Mouse (Mus musculus): ENCODE measurements around the gene Pars2. TPM values are rescaled to one million over a fixed set of nuclear protein-coding genes. Genes with fewer than 3 reads are reported as not detected.
A peak's percentile ranks its signal among the peaks of the same experiment; 100 is the strongest.

Gene Pars2
- polyA plus RNA-seq, 1 experiment from 2014 or later: 13.0 TPM

GRCm38 (mm10) chr4:106634086-106634479 lies 16.8 kb upstream of the Pars2 start:
- Histone ChIP-seq H3K4me3 (no peak overlapping the region), H3K36me3 (no peaks in the 10 kb centered on the region), H3K4me2 (0 out of 2 replicates have a peak overlapping the region, but pooled peaks have one; percentile 4), H3K9me3 (no peaks in the 10 kb centered on the region), H3K9ac (no peak overlapping the region), H3K27me3 (replicated peaks) (peaks cover 66% of the 10 kb centered on the region), H3K4me1 (peaks cover 10% of the 10 kb centered on the region), H3K27ac (replicated peaks) (peak overlapping the region; percentile 74)
- 38% methylated on average over 9 of the region's 9 CpGs for WGBS
- ATAC-seq (ENCODE audit: extremely low read depth, insufficient number of reproducible peaks, low FRiP score, low TSS enrichment): no peak

GRCm38 (mm10) chr4:106643483-106644217 lies 7.2 kb upstream of the Pars2 start:
- H3K4me1 ChIP-seq: peaks cover 11% of the 10 kb centered on the region
- no peaks in the 10 kb centered on the region for H3K36me3 ChIP-seq
- 11% methylated on average over 8 of the region's 8 CpGs for WGBS
- H3K4me2 ChIP-seq: 0 out of 2 replicates have a peak overlapping the region, but pooled peaks have one; percentile 5
- ATAC-seq (ENCODE audit: extremely low read depth, insufficient number of reproducible peaks, low FRiP score, low TSS enrichment): no peak
- peaks cover 29% of the 10 kb centered on the region for H3K27me3 ChIP-seq (replicated peaks)
- no peak overlapping the region for H3K4me3 ChIP-seq
- no peaks in the 10 kb centered on the region for H3K9me3 ChIP-seq
- H3K9ac ChIP-seq: 0 out of 2 replicates have a peak overlapping the region, but pooled peaks have one; percentile 34
- peak overlapping the region; percentile 9; the same call in 1 of the 2 replicates for H3K27ac ChIP-seq (replicated peaks)

- H3K9ac ChIP-seq: no peak overlapping the region
- peaks cover 11% of the 10 kb centered on the region for H3K4me1 ChIP-seq
- H3K27ac ChIP-seq (replicated peaks): no peak overlapping the region
- ATAC-seq (ENCODE audit: extremely low read depth, insufficient number of reproducible peaks, low FRiP score, low TSS enrichment): no peak
- peaks cover 31% of the 10 kb centered on the region for H3K27me3 ChIP-seq (replicated peaks)
- no peaks in the 10 kb centered on the region for H3K9me3 ChIP-seq
- H3K4me2 ChIP-seq: no peak overlapping the region
- WGBS: 52% methylated on average over 6 of the region's 6 CpGs
- no peaks in the 10 kb centered on the region for H3K36me3 ChIP-seq
- no peak overlapping the region for H3K4me3 ChIP-seq
These were observed 6.7 kb upstream of the Pars2 start for GRCm38 (mm10) chr4:106644218-106644610.

GRCm38 (mm10) chr4:106645797-106646196 lies 5.1 kb upstream of the Pars2 start:
- H3K4me3 ChIP-seq: no peak overlapping the region
- no peaks in the 10 kb centered on the region for H3K36me3 ChIP-seq
- H3K27me3 ChIP-seq (replicated peaks): peaks cover 40% of the 10 kb centered on the region
- H3K9me3 ChIP-seq: no peaks in the 10 kb centered on the region
- no peak overlapping the region for H3K4me2 ChIP-seq
- H3K9ac ChIP-seq: no peak overlapping the region
- ATAC-seq (ENCODE audit: extremely low read depth, insufficient number of reproducible peaks, low FRiP score, low TSS enrichment): no peak
- 64% methylated on average over 5 of the region's 5 CpGs for WGBS
- no peak overlapping the region for H3K27ac ChIP-seq (replicated peaks)
- peaks cover 11% of the 10 kb centered on the region for H3K4me1 ChIP-seq

DNA sequence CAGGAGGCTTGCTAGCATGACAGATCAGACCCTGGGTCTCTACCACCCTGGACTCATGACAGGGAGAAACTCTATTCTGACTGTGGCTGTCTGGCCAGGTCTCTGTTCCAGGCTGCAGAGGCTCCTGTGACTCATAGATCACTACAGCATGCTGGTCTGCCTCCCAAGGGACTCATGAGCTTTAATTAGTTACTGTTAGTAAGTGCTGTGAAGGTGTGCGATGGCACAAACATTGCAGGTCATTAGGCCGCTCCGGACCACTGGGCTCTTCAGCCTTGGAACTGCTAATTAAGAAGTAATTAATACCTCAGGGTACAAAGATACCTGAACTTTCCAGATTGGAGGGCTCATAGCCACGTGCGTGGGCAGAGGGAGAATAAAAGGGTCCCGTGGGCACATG lies 3.7 kb upstream of the Pars2 start:
- no peak overlapping the region for H3K9ac ChIP-seq
- H3K27me3 ChIP-seq (replicated peaks): peaks cover 40% of the 10 kb centered on the region
- H3K9me3 ChIP-seq: no peaks in the 10 kb centered on the region
- no peaks in the 10 kb centered on the region for H3K36me3 ChIP-seq
- H3K4me3 ChIP-seq: no peak overlapping the region
- no peak for ATAC-seq (ENCODE audit: extremely low read depth, insufficient number of reproducible peaks, low FRiP score, low TSS enrichment)
- 82% methylated on average over 6 of the region's 6 CpGs for WGBS
- no peak overlapping the region for H3K27ac ChIP-seq (replicated peaks)
- H3K4me1 ChIP-seq: peaks cover 18% of the 10 kb centered on the region
- no peak overlapping the region for H3K4me2 ChIP-seq

DNA sequence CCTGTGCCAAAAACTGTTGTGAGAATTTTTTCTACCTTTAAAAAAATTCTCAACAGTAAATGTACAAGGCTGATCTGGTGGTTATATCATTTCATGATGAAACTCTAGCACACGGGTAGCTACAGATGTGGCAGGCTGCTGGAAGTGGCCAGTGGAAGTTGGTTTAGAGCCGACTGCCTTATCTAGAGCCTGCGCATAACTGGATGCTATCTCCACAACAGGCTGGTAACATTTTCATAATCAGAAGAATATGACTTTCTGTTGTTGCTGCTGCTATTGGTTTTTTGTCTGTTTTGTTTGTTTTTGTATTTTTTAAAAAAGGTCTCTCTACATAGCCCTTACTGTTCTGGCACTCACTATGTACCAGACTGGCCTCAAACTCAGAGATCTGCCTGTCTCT lies 1.7 kb downstream of the Pars2 start:
- no peaks in the 10 kb centered on the region for H3K9me3 ChIP-seq
- no peak for ATAC-seq (ENCODE audit: extremely low read depth, insufficient number of reproducible peaks, low FRiP score, low TSS enrichment)
- no peak overlapping the region for H3K4me2 ChIP-seq
- peaks cover 26% of the 10 kb centered on the region for H3K27me3 ChIP-seq (replicated peaks)
- H3K9ac ChIP-seq: no peak overlapping the region
- H3K27ac ChIP-seq (replicated peaks): no peak overlapping the region
- WGBS: 90% methylated on average over 3 of the region's 3 CpGs
- H3K36me3 ChIP-seq: peaks cover 47% of the 10 kb centered on the region
- peaks cover 7% of the 10 kb centered on the region for H3K4me1 ChIP-seq
- H3K4me3 ChIP-seq: no peak overlapping the region

DNA sequence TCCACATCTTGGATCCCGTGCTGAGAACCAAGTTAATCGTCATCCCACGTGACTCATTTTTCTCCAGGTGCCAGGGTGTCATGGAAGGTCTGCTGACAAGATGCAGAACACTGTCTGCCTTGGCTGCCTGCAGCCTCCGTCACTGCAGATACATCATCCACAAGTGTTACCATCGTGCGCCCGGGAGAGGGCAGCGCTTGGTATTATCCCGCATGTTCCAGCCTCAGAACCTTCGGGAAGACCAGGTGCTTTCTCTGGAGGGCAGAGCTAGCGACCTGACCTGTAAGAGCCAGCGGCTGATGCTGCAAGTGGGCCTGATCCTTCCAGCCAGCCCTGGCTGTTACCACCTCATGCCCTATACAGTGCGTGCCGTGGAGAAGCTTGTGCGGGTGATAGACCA lies 2.2 kb downstream of the Pars2 start:
- H3K9me3 ChIP-seq: no peaks in the 10 kb centered on the region
- H3K4me1 ChIP-seq: peaks cover 7% of the 10 kb centered on the region
- no peak for ATAC-seq (ENCODE audit: extremely low read depth, insufficient number of reproducible peaks, low FRiP score, low TSS enrichment)
- peaks cover 20% of the 10 kb centered on the region for H3K27me3 ChIP-seq (replicated peaks)
- peaks cover 52% of the 10 kb centered on the region for H3K36me3 ChIP-seq
- no peak overlapping the region for H3K27ac ChIP-seq (replicated peaks)
- H3K4me3 ChIP-seq: no peak overlapping the region
- WGBS: 84% methylated on average over 15 of the region's 15 CpGs
- H3K9ac ChIP-seq: no peak overlapping the region
- no peak overlapping the region for H3K4me2 ChIP-seq

- ATAC-seq (ENCODE audit: extremely low read depth, insufficient number of reproducible peaks, low FRiP score, low TSS enrichment): no peak
- Histone ChIP-seq H3K4me1 (peaks cover 7% of the 10 kb centered on the region), H3K9ac (no peak overlapping the region), H3K9me3 (no peaks in the 10 kb centered on the region), H3K4me3 (no peak overlapping the region), H3K36me3 (peaks cover 78% of the 10 kb centered on the region), H3K27ac (replicated peaks) (no peak overlapping the region), H3K27me3 (replicated peaks) (no peaks in the 10 kb centered on the region), H3K4me2 (no peak overlapping the region)
- 85% methylated on average over 10 of the region's 10 CpGs for WGBS
These were observed 4.8 kb downstream of the Pars2 start for GRCm38 (mm10) chr4:106655681-106656080.

DNA sequence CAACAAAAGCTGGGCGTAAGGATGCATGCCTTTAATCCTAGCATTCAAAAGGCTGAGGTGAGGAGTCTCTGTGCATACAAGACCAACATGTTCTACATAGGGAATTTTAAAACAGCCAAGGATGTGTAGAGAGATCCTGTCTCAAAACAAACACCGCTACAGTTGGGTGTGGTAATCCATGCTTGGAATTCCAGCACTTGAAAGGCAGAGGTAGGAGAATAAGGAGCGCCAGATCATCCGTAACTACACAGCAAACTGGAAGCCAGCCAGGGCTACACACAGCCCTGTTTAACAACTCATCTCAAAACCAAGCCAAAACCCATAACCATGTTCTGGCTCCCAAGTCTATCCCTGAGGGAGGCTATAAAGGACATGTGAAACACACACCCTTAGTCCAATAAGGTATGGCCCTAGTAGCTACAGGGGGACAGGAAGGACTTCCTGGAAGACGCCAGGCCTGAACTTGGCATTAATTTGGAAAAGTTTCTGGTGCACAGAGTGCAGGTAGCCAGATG lies 13.1 kb downstream of the Pars2 start:
- ATAC-seq (ENCODE audit: extremely low read depth, insufficient number of reproducible peaks, low FRiP score, low TSS enrichment): no peak
- Histone ChIP-seq H3K9me3 (no peaks in the 10 kb centered on the region), H3K27me3 (replicated peaks) (no peaks in the 10 kb centered on the region), H3K4me1 (no peaks in the 10 kb centered on the region), H3K4me2 (no peak overlapping the region), H3K9ac (no peak overlapping the region), H3K4me3 (no peak overlapping the region), H3K27ac (replicated peaks) (no peak overlapping the region), H3K36me3 (peaks cover 100% of the 10 kb centered on the region)
- 76% methylated on average over 5 of the region's 5 CpGs for WGBS

DNA sequence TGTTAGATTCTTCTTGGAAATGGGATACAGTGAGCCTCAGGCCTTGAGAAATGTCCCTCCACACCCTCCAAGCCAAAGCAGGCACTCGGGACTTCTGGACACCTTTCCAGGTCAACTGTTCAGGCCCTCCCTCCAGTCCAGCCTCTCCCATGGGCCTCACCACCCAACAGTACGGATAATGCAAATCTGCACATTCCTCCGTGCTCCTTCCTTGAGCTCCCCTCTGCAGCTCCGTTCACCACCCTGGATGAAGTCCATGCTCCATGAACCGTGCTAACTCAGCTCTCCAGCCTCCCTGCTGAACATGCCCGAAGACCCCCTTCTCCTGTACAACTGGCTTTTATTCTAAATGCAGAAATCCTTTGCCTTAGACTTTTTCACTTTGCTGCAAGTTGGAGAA lies 13.8 kb downstream of the Pars2 start:
- H3K4me3 ChIP-seq: no peak overlapping the region
- H3K9me3 ChIP-seq: no peaks in the 10 kb centered on the region
- no peak for ATAC-seq (ENCODE audit: extremely low read depth, insufficient number of reproducible peaks, low FRiP score, low TSS enrichment)
- H3K27ac ChIP-seq (replicated peaks): no peak overlapping the region
- H3K4me1 ChIP-seq: no peaks in the 10 kb centered on the region
- H3K36me3 ChIP-seq: peaks cover 100% of the 10 kb centered on the region
- H3K9ac ChIP-seq: no peak overlapping the region
- no peak overlapping the region for H3K4me2 ChIP-seq
- WGBS: 79% methylated on average over 6 of the region's 6 CpGs
- H3K27me3 ChIP-seq (replicated peaks): no peaks in the 10 kb centered on the region

GRCm38 (mm10) chr4:106665269-106665668 lies 14.4 kb downstream of the Pars2 start:
- 96% methylated on average over 2 of the region's 2 CpGs for WGBS
- H3K27me3 ChIP-seq (replicated peaks): no peaks in the 10 kb centered on the region

DNA sequence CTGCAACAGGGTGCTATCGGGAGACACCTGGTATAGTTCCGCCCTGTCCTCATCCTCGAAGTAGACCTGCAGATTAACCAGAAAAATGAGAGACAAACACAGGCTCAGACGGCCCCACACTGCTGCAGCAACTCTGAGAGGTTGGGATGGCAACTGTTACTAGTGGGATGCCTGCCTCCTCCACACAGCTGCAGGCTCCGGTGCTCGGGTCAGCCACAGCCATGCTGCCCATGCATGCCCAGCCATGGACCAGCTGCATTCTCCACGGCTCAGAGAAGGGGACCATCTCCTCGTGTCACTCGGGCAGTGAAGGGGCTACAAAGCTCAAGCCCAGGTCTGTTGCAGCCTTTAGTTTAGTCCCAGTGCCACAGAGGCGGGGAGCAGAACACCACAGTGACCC lies 14.8 kb downstream of the Pars2 start:
- no peak overlapping the region for H3K9ac ChIP-seq
- no peak overlapping the region for H3K4me3 ChIP-seq
- no peak overlapping the region for H3K27ac ChIP-seq (replicated peaks)
- H3K36me3 ChIP-seq: peaks cover 100% of the 10 kb centered on the region
- no peaks in the 10 kb centered on the region for H3K4me1 ChIP-seq
- WGBS: 89% methylated on average over 10 of the region's 10 CpGs
- no peaks in the 10 kb centered on the region for H3K9me3 ChIP-seq
- no peak for ATAC-seq (ENCODE audit: extremely low read depth, insufficient number of reproducible peaks, low FRiP score, low TSS enrichment)
- H3K4me2 ChIP-seq: no peak overlapping the region
- no peaks in the 10 kb centered on the region for H3K27me3 ChIP-seq (replicated peaks)

More at GRCm38 (mm10) chr4:106665269-106665668, 14.4 kb downstream of the Pars2 start:
- no peaks in the 10 kb centered on the region for H3K9me3 ChIP-seq
- no peak overlapping the region for H3K27ac ChIP-seq (replicated peaks)
- H3K36me3 ChIP-seq: peaks cover 100% of the 10 kb centered on the region
- no peak overlapping the region for H3K9ac ChIP-seq
- ATAC-seq (ENCODE audit: extremely low read depth, insufficient number of reproducible peaks, low FRiP score, low TSS enrichment): no peak
- no peak overlapping the region for H3K4me3 ChIP-seq
- no peaks in the 10 kb centered on the region for H3K4me1 ChIP-seq
- H3K4me2 ChIP-seq: no peak overlapping the region
